Mouse (Mus musculus) 416B (cell line): ENCODE results near the gene Ankrd44.
A peak's percentile ranks its signal among the peaks of the same experiment; 100 is the strongest.

Source experiments
- DNase-seq: peaks from one replicate; pipeline ENCODE4 v3.0.0; 2011; ENCODE audit warnings: low read depth

The Ankrd44 gene

DNA sequence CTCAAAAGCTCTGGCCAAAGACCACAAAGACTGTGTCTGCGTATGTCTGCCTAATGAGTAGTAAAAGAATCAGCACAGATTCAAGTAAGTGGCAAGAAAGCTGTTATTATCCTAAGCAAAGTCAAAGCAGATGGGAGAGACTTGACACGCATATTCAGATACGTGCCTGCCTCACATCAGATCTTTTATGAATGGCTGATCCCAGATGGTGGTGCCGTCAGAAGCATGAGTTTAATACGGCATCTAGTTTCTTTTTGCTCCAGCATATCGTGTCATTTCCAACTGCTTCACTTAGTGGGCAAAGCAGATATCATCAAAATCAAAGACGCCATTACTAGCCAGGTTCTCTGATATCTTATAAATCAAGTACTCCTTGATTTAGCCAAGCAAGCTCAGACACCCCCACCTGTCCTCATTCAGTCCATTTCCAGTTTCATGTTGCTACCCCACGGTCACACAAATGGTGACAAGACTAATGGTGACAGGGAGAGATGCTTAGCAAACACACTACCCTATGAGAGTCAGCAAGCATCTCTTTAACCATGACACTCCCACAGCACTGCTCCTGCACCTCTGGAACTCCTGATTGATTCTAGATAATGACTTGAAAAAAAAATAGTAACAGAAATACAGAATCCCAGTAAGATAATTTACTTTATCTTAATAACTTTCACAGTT lies 218.2 kb downstream of the Ankrd44 start:
- DNase-seq, result no peak

DNA sequence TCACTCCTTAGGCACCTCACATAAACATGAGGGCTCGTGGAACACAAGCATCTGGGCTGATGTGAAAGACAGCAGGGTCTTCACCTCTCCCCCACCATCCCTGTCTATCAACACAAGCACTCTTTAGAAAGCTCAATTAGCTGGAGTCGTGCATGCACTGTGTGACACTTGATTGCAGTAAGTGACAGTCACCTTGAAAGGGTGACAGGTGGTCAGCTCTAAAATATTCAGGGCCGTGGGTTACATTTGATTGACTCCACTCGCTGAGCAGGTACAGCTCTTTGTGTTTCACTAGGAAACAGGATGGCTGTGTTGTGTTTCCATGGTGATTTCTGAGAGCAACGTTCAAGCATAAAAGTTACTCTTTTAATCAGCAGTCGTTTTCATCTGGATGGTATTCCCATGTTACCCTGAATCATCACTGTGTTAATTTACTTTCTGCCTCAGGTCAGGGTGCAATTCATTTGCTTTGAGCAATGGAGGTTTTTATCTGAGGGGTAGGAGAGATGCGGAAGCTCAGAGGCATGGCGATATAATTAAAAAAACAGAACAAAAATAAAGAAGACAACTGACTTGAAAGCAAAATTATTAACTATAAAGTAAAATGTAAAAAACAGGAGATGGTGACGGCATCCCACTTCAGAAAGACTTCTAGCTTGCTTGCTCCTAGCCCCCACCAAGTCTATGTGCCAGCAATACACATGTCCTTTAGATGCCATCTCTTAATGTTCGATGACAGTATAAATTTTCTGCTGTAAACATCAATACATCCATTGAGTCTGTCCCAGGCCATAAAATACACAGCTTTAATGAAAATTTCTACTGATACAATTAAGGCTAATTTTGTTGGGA lies 218.9 kb downstream of the Ankrd44 start:
- no peak for DNase-seq

DNA sequence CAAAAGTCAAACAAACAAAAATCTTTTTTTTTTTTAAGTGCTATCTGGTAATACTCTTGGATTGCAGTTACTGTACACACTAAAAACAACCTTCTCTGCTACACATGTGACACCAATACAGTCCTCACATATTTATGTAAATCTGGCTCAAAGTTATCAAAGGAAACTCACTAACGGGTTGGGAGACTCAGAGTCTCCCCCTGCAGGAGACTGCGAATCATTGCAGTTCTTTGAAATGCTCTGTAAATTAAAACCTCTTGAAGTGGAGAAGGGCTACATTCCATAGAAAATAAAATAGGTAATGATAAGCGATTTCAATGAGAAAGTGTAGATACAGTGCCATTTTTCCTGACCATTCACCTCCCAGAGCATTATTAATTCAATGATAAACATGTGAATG lies 219.6 kb downstream of the Ankrd44 start:
- peak; percentile 50 for DNase-seq

DNA sequence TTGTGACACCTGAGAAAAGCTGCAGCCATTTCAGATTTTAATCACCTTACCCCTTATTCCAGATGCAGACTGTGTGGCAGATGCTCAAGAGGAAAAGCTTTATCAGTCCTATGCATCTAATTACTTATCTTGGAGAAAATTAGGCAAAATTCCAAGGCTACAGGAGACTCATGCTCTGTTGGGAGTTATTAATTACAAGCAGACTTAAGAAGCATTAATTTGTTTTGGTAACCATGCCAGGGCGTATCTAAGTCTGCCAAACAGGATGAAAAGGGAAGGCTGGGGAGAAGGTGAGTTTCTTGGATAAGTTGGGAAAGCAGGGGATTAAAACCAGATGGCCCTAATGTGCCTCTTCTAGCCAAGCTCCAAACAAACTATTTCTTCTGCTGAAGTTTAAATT lies 222.7 kb downstream of the Ankrd44 start:
- DNase-seq, result no peak

DNA sequence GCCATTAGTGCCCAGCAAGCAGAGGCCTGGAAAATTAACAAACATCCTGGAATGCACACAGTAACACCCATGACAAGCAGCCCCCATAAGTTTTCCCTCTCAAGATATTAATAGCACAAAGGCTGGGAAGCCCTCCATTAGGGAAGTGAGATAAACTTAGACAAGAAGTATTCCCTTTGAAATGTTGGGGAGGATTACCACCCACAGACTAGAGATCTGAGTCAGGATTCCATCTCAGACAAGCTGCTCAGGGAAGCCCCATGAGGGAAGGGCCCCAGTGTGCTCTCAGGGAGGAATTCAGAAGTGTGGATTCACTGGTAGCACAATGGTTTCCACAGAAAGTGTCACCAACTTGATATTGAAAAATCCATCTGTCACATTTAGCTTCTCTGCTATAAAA lies 223.3 kb downstream of the Ankrd44 start:
- DNase-seq, result no peak

DNA sequence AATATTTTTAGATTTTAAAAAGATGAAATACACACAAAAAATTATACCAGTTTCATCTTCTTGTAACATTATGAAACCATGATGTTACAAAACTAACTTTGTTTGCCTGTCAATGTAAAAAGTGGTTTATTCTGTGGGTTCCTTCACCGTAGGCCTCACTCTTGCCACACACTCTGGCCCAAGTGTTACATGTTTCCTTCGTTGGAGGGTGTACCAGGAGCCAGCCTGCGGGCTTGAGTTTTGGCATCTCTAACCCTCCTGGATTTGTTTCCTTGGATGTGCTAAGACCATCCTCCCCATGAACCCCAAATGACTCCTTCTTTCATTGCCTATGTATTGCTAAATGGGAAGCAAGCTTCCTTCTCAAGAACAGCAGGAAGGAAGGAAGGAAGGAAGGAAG lies 230.8 kb downstream of the Ankrd44 start:
- peak; percentile 53 for DNase-seq

DNA sequence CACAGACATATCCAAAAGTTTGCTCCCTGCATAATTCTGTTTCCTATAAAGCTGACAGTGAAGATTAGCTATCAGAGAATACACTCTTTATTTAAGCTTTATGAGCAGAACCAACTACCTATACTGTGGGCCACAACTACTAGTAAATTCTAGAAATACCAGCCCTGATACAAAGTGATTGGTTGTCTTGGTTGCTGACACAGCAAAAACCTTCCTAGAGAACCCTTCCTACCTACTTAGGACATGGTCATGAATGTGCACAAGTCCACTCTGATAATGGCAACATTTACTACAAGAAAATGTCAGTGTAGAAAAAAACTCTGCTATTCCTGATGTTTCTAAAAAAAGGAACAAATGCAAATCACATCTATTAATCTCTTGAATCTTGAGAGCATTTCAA lies 234.4 kb downstream of the Ankrd44 start:
- DNase-seq, result no peak

DNA sequence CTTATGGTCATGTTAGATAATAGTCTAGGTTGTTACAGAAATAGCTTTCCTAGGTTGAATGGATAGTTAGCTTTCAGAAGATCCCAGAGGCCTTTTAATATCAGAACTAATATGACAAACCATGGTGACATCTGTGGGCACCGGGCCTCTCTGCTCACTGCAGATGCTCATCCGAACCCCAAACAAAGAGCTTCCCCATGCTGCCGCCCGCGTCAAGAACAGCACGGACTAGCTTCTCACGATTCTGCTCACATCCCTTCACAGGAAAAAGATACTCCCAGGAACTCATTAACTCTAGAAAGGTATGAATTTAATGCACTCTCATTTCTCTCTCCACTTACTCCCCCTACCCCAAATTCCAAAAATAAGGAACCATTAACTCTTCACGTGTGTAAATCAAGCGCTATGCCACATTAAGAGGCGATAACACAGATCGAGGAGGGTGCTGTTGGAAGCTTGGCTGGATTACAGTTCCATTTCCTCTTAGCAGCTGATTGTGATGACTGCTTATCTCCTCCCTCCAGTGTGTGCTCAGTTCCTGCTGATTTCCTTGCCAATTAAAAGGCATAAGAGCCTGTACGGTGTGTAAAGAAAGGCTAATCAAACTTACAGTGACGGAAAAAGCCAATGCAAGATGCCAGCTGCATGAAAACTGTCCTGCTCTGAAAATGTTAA lies 235.8 kb downstream of the Ankrd44 start:
- DNase-seq, result peak; percentile 81

DNA sequence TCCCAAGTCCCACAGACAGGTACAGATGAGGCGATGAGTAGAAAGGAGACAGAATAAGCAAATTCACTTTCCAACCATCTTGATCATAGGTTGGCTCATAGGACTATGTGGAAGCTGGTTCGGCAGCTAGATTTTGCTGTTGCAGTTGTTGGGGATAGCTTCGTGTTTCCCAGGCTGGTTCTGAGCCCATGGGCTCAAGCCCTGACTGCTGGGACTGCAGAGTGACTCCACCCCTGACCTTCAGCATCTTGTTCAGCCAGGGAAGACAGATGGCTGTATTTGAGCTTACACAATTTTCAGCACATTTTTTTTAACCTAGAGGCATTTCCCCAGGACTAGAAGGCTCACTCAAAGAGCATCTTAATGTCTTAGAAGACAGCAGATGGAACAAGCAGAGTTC lies 237.7 kb downstream of the Ankrd44 start:
- DNase-seq, result no peak

DNA sequence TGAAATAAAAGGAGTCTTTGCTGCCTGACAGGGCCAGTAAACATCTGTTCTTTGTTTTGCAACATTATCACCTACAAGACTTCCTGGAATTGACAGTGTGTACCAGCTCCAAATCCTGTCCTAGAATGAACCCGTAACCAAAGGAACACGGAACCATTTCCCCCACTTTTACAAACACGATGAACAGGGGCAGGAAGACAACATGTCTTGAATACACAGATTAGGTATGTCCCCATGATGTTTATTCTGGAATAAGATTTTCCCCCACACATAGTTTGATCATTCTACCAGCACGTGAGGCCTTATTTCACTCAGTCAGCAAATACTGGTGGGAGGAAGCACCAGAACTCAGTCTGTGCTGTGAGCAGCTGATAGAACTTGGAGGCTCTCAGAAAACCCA lies 241.9 kb downstream of the Ankrd44 start:
- peak; percentile 5 for DNase-seq

DNA sequence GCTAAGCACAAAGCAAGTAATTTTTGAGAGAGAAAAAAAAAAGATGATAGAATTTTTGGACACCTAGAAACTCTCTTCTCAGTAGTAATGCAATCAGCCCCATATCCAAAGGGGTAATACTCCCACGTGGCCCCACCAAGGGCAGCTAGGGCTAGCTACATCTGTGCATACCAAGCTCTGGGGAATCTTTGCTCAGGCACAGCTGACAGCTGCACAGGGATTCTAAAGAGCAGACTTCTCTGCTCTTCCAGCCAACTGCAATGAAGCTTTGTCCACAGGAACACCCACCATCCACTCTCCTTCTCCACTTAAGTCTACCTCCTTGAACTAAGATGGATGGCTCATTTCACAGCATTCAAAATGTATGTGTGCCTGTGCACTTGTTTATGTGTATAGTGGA lies 246.6 kb downstream of the Ankrd44 start:
- no peak for DNase-seq

DNA sequence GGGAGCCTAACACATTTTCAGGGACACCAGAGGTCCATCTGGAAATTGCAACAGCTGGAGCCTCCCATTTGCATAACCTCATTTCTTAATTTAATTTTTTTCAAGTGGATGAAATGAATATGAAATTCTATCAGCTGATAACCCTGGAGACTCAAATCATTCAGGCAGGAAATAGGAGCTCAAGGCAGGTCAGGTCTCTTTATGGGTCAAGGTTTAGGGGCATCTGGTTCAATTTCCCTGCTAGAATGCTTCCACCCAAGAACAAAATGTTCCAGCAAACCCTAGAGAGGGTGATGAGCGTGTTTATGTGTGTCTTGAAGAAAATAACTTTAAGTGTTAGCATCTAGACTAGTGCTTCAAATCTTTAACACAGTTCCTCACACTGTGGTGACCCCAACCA lies 248.2 kb downstream of the Ankrd44 start:
- no peak for DNase-seq

DNA sequence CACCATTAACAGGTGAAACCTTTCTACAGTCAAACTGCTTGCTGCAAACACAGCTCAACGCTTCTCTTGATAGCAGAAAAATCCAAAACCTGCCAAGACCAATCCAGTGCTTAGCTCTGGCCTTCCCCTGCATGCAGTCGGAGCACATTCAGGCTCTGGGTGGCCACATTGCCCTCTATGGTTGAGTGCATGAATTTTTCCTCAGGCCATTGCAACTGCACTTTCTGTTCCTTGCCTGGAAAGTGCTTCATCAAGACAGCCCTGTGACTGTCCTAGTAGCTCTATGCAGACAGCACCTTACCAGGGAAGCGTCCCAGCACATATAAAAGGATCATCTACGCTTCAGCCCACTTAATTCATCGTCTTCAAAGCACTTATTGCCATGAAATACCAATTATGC lies 250.7 kb downstream of the Ankrd44 start:
- no peak for DNase-seq

DNA sequence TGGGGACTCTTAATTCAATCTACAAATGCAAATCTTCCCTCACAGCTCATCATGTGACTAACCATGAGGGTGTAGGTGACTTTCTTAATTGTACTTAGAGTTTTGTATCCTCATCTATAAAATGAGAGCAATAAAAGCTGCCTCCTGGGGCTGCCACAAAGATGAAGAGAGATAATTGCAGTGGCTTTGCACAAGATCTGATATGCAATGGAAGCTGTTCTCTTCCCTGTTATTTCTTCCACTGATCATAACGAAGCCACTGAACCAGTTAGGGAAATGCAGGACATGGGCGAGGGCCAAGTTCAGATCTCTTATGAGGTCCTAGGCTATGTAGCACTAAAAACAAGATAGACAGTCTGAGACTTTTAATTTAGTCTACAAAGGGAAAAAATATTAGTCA lies 258.2 kb downstream of the Ankrd44 start:
- DNase-seq, result no peak

DNA sequence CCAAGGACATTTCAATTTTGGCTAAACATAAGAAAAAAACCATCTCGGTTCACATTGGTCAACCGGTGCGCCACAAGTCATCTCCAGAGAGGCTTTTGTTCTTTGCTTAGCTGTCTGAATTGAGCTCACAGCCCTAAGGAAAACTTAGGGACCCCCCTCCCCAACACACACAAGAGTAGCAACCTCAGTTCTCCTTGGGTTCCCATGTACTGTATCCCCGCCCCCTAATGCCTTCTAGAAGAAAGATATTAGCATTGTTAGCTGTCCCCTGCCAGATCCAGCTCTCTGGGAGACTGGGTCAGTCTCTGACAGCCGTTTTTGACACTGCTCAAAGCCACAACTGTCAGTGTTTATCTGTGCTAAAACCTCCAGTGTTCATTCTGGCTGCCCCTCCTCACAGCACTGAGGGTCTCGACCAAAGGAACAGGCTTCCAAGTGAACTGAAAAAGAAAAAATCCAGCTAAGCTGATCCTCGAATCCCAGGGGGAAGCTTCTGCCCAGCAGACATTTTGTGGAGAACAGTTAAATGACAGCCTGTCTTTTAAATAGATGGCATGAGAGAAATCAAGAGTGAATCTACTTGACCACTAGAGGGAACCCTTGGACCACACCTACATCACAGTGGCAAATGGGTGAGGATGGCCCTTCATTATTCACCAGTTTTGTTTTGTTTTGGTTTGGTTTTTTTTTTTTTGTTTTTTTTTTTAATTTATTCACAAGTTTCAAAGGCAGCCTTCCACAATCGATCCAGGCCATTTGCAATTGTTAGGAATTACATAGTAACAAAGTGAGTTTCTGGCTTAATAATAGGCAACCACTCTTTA lies 260.4 kb downstream of the Ankrd44 start:
- peak; percentile 87 for DNase-seq

DNA sequence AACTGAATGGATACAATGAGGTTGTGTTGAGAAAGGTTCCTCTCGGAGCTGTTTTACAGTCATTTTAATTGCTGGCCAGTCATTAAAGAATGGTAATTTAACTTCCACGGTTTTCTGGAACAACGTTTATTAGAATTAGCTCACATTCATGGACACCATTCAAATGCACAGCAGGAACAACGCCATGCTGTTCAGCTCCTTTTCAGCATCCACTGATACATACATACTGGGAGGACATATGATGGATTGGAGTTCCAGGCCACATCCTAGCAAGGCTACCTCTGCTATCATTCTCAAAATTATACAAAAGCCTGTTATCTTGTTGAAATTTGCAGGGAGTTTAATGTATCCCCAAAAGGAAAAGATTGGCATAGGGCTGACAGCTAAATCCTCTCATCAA lies 261.1 kb downstream of the Ankrd44 start:
- no peak for DNase-seq

DNA sequence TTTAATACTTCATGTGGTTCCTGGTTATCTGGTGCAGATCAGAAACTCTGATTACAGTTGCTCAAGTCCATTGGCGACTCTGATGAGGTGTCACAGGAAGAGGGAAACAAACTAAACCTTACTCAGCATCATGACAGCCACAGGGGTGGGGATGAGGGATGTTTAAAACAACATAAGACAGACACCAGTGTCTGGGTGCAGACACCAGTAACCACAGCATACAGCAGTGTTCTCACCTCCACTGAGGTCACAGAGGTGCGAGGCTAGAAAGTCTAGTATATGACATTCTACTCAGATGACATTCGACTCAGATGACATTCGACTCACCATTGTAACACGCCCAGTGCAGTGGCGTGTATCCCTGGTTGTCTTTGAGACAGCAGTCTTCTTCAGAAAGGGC lies 265.5 kb downstream of the Ankrd44 start:
- DNase-seq, result peak; percentile 59

DNA sequence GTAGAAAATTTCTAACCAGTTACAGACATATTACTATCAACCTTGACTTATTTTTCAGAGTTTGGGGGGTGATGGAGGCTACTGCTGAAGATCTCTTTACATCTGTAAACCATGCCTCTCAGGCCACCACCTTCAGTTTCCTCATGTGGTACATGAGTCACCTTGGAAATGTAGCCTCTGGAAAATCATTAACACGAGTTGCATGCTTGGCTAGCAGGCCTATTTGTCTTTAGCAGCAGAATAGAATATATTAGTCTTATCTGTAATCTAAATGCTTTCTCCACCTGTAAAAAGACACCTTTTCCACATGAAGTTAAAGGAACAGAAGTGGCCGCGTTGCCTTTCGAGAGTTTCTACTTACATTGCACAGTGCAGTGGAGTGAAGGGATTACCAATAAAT lies 267.6 kb downstream of the Ankrd44 start:
- no peak for DNase-seq

DNA sequence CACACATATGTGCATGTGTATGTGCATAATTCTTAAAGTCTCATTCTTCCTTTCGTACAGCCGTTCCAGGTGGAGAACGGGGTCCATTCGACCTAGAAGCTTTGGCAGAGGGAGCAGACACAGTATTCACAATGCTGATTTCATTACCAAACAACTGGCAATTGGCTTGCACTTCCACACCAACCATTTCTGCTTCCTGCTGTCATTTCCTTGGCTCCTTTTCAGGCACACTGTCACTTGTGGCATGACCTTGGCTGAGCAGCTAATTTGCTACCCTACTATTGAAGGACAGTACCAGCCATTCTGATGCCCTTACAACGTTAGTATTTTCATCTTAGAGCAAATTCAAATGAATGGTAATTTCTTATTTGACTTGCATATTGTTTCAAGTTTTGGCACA lies 277.9 kb downstream of the Ankrd44 start:
- peak; percentile 49 for DNase-seq

DNA sequence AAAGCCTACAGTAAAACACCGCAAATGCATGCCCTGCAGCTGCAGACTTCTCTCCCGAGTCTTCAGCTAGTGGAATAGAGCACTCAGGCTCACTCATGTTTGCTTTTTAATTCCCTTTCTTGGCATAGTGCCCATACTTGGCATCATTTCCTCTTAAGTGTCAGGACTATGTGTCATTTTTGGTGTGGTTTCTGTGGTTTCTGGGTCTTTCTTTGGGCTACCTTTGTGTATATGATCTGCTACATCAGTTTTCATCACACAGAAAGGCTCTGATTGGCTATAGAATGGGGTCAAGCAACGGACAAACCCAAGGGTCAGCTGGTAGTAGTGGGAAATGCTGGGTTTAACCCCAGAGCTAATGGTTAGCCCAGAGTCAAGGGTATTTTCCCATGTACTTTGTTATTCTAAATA lies 278.8 kb downstream of the Ankrd44 start:
- peak; percentile 97 for DNase-seq

DNA sequence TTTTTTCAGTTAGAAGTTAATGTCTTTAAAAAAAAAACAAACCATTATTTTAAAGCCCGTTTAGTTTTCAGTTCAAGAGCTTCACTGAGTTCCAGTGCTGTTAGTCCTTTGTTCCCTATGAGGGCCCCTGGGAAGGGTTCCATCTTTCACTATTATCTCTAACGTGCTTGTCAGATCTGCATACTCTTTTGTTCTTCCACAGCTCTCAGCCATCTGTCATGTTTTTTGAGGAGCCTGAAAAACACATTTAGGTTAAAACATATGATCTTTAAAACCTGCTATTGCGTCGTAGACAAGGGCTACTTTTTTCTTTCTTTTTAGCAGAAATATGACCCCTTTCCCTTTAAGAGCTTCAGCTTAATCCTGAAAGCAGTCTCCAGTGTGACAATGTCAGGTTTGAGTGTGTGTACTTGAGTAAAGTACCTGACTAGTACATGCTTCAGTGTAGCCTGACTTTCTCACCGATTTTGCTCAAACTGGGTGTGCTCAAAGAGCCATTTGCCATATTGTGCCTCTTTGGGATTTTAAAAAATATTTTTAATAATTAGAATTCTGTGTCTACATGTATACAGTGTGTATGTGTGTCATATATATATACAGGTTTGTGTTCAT lies 285.9 kb downstream of the Ankrd44 start:
- DNase-seq, result no peak
